Mouse (Mus musculus): ENCODE data around the gene Rfc2. TPM values are rescaled to one million over a fixed set of nuclear protein-coding genes. Genes with fewer than 3 reads are reported as not detected.
"Not testable (repeated sequence)": the region's sequence is repeated elsewhere in the genome, so short reads cannot be mapped to it uniquely, and the experiment has no call there.

The Rfc2 gene
- total and polyA plus RNA-seq, 2 experiments from 2014 or later = 68.9 to 150 TPM

DNA sequence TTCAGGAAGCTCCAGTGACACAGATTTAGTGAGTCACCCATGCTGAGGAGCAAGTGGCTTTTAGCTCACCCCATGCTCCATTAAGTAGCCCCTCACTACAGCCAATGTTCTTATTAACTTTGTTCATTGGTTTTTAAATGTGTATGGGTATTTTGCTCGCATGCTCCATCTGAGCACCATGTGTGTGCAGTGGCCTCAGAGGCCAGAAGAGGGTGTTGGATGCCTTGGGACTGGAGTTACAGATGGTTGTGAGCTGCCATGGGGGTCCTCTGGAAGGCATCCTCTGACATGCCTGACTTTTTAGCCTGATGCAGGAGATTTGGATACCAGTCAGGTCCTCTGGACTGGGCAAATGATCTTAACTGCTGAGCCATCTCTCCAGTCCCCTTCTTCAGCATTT lies 63.0 kb downstream of the Rfc2 start:
- H3K4me3 ChIP-seq (ENCODE audit: low read depth, low read length) = no peak overlapping the region
- 73% methylated on average over 1 of the region's 1 CpGs for WGBS
- H3K4me2 ChIP-seq (ENCODE audit: low read depth) = no peak overlapping the region
- ATAC-seq (no peak), DNase-seq (no peak)
- H3K9me3 ChIP-seq (ENCODE audit: low read length) = no peaks in the 10 kb centered on the region
- H3K9ac ChIP-seq = no peak overlapping the region
- no peak for TF ChIP-seq CTCF (IDR thresholded peaks at IDR 0.05; ENCODE audit: low read depth)
- no peak overlapping the region for H3K27ac ChIP-seq (ENCODE audit: low read depth, low read length)
- peaks cover 4% of the 10 kb centered on the region; the same call in 1 of the 2 replicates for H3K4me1 ChIP-seq (ENCODE audit: insufficient read depth)
- no peaks in the 10 kb centered on the region for H3K36me3 ChIP-seq (ENCODE audit: insufficient read depth)
- no peaks in the 10 kb centered on the region for H3K27me3 ChIP-seq (ENCODE audit: insufficient read depth, low read length)

DNA sequence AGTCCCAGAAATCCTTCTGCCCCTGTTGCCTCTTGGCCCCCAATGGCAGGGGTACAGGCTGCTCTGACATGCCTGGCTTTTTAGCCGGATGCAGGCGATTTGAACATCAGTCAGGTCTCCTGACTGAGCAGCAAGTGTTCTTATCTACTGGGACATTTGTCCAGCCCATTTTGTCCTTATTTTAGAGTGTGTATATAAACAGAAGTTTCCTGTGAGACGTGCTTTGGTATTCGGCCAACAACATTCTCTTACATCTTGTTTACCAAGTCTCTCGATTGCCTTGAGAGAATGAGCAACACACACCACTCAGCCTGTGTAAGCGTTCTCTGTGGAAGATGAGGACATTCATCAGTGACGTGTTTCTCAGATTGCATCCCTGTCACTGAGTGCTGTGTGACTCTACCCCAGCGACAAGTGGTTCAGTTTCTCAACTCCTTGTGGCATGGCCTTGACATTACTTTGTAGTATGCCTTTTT lies 63.5 kb downstream of the Rfc2 start:
- no peaks in the 10 kb centered on the region for H3K9me3 ChIP-seq (ENCODE audit: low read length)
- no peak for ATAC-seq
- no peaks in the 10 kb centered on the region for H3K27me3 ChIP-seq (ENCODE audit: insufficient read depth, low read length)
- no peak overlapping the region for H3K27ac ChIP-seq (ENCODE audit: low read depth, low read length)
- H3K4me3 ChIP-seq (ENCODE audit: low read depth, low read length) = no peak overlapping the region
- no peak for TF ChIP-seq CTCF (IDR thresholded peaks at IDR 0.05; ENCODE audit: low read depth)
- H3K36me3 ChIP-seq (ENCODE audit: insufficient read depth) = no peaks in the 10 kb centered on the region
- DNase-seq = no peak
- no peak overlapping the region for H3K4me2 ChIP-seq (ENCODE audit: low read depth)
- peaks cover 2% of the 10 kb centered on the region; the same call in 1 of the 2 replicates for H3K4me1 ChIP-seq (ENCODE audit: insufficient read depth)
- WGBS = 62% methylated on average over 8 of the region's 8 CpGs
- H3K9ac ChIP-seq = no peak overlapping the region

DNA sequence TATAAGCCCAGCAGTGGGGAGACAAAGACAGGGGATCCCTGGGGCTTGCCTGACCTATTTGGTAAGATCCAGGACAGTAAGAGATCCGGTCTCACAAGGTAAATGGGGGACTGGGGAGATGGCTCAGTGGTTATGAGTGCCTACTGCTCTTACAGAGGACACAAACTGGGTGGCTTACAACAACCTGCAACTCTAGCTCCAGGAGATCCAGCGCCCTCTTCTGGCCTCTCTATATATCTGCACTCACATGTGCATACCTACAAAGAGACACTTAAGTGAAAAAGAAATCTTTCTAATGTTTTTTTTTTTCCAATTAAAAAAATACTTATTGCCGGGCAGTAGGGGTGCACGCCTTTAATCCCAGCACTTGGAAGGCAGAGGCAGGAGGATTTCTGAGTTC lies 65.3 kb downstream of the Rfc2 start:
- no peak overlapping the region for H3K4me2 ChIP-seq (ENCODE audit: low read depth)
- WGBS = 67% methylated on average over 4 of the region's 4 CpGs
- no peak for ATAC-seq

DNA sequence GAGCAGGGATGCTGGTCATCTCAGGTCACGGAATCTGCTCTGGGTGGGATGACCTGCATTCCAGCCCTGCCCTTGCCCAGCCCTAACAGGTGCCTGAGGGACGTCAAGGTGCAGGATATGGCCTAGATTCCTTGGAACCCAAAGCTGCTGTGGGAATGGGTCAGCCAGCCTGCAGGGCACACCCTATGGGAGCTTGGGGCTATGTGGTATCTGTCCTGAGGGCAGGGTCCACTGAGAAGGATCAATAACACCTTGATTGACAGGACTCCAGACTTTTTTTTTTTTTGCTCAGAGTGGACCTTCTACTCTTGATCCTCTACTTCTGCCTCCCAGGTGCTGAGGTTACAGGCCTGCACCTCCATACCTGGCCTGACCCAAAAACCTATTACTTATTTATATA lies 66.2 kb downstream of the Rfc2 start:
- H3K4me1 ChIP-seq (ENCODE audit: insufficient read depth) = no peaks in the 10 kb centered on the region
- 85% methylated on average over 2 of the region's 2 CpGs for WGBS

More for the DNA sequence above, 65.3 kb downstream of the Rfc2 start:
- no peaks in the 10 kb centered on the region for H3K36me3 ChIP-seq (ENCODE audit: insufficient read depth)
- DNase-seq = no peak
- H3K27me3 ChIP-seq (ENCODE audit: insufficient read depth, low read length) = no peaks in the 10 kb centered on the region
- H3K4me3 ChIP-seq (ENCODE audit: low read depth, low read length) = no peak overlapping the region
- no peaks in the 10 kb centered on the region for H3K9me3 ChIP-seq (ENCODE audit: low read length)
- no peak overlapping the region for H3K9ac ChIP-seq
- H3K27ac ChIP-seq (ENCODE audit: low read depth, low read length) = no peak overlapping the region
- TF ChIP-seq CTCF (IDR thresholded peaks at IDR 0.05; ENCODE audit: low read depth) = no peak
- no peaks in the 10 kb centered on the region for H3K4me1 ChIP-seq (ENCODE audit: insufficient read depth)

DNA sequence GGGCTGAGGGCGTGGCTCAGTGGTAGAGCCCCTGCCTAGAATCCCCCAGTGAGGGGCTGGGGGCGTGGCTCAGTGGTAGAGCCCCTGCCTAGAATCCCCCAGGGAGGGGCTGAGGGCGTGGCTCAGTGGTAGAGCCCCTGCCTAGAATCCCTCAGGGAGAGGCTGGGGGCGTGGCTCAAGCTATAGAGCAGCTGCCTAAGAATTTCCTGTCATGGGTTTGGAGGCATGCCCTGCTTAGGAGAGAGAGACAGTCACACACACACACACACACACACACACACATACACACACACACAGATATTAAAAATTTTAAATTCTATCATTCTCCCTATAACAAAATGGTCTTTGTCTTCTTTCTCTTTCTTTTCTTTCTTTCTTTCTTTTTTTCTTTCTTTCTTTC lies 67.8 kb downstream of the Rfc2 start:
- H3K27me3 ChIP-seq (ENCODE audit: insufficient read depth, low read length) = not testable (repeated sequence)

More for the DNA sequence above, 66.2 kb downstream of the Rfc2 start:
- Histone ChIP-seq H3K4me3 (ENCODE audit: low read depth, low read length) (no peak overlapping the region), H3K9me3 (ENCODE audit: low read length) (no peaks in the 10 kb centered on the region), H3K27me3 (ENCODE audit: insufficient read depth, low read length) (no peaks in the 10 kb centered on the region), H3K27ac (ENCODE audit: low read depth, low read length) (no peak overlapping the region), H3K4me2 (ENCODE audit: low read depth) (no peak overlapping the region), H3K36me3 (ENCODE audit: insufficient read depth) (no peaks in the 10 kb centered on the region), H3K9ac (no peak overlapping the region)
- no peak for ATAC-seq
- no peak for DNase-seq
- no peak for TF ChIP-seq CTCF (IDR thresholded peaks at IDR 0.05; ENCODE audit: low read depth)

DNA sequence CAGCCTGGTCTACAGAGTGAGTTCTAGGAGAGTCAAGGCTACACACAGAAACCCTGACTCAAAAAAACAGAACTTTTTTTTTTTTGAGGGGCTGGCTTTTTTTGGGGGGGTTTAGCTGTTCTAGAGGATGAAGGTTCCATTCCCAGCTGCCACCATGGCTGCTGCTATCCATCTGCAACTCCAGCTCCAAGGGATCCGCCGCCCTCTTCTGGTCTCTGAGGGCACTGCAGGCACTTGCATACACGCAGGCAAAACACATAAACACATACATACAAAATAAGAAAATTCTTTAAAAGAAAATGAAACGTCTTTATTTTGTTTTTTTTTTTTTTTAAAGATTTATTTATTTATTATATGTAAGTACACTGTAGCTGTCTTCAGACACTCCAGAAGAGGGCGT lies 69.8 kb downstream of the Rfc2 start:
- H3K4me1 ChIP-seq (ENCODE audit: insufficient read depth) = no peaks in the 10 kb centered on the region
- H3K36me3 ChIP-seq (ENCODE audit: insufficient read depth) = no peaks in the 10 kb centered on the region
- ATAC-seq = no peak
- peak; percentile 32 for DNase-seq
- H3K27me3 ChIP-seq (ENCODE audit: insufficient read depth, low read length) = no peaks in the 10 kb centered on the region
- TF ChIP-seq CTCF (IDR thresholded peaks at IDR 0.05; ENCODE audit: low read depth) = peak; percentile 49
- no peak overlapping the region for H3K9ac ChIP-seq
- H3K9me3 ChIP-seq (ENCODE audit: low read length) = no peaks in the 10 kb centered on the region
- H3K4me2 ChIP-seq (ENCODE audit: low read depth) = no peak overlapping the region
- no peak overlapping the region for H3K27ac ChIP-seq (ENCODE audit: low read depth, low read length)
- H3K4me3 ChIP-seq (ENCODE audit: low read depth, low read length) = no peak overlapping the region
- 49% methylated on average over 4 of the region's 5 CpGs for WGBS

More for the DNA sequence above, 67.8 kb downstream of the Rfc2 start:
- not testable (repeated sequence) for DNase-seq; H3K27ac ChIP-seq (ENCODE audit: low read depth, low read length); H3K9me3 ChIP-seq (ENCODE audit: low read length); H3K36me3 ChIP-seq (ENCODE audit: insufficient read depth); H3K4me3 ChIP-seq (ENCODE audit: low read depth, low read length); H3K4me1 ChIP-seq (ENCODE audit: insufficient read depth); H3K4me2 ChIP-seq (ENCODE audit: low read depth); ATAC-seq; H3K9ac ChIP-seq
- WGBS = 83% methylated on average over 4 of the region's 4 CpGs

Small RNA genes lying within 50 kb of the gene (microRNA-seq; reads per million reads assigned to microRNA genes)
- gene Mir7228 = 0 reads per million in 2 experiments

Other genes with a start within 250 kb of the Rfc2 start
- 33.9 and 47.1 TPM in 2 replicates for gene Gtf2ird1, start 124.7 kb upstream of the Rfc2 start, total RNA-seq (2014; rRNA removed)
- 41.2 and 53.6 TPM in 2 replicates for gene Gtf2ird1, start 124.7 kb upstream of the Rfc2 start, polyA plus RNA-seq (2015; fragmentation: Nextera tagmentation; extraction: Ambion mirVana)
- 162 and 164 TPM in 2 replicates for gene Clip2, start 28.9 kb upstream of the Rfc2 start, total RNA-seq (2014; rRNA removed)
- 12.7 and 14.5 TPM in 2 replicates for gene Clip2, start 28.9 kb upstream of the Rfc2 start, polyA plus RNA-seq (2015; fragmentation: Nextera tagmentation; extraction: Ambion mirVana)
- not detected in 2 replicates for gene Syna, start 21.2 kb upstream of the Rfc2 start, total RNA-seq (2014; rRNA removed)
- 0.55 and 0.97 TPM in 2 replicates for gene Syna, start 21.2 kb upstream of the Rfc2 start, polyA plus RNA-seq (2015; fragmentation: Nextera tagmentation; extraction: Ambion mirVana)
- gene Lat2, start 33.7 kb downstream of the Rfc2 start, total RNA-seq (2014; rRNA removed) = 1.5 and 1.8 TPM in 2 replicates
- gene Lat2, start 33.7 kb downstream of the Rfc2 start, polyA plus RNA-seq (2015; fragmentation: Nextera tagmentation; extraction: Ambion mirVana) = 1.2 and 2.5 TPM in 2 replicates
- 498 and 525 TPM in 2 replicates for gene Eif4h, start 58.1 kb downstream of the Rfc2 start, total RNA-seq (2014; rRNA removed)
- 315 and 343 TPM in 2 replicates for gene Eif4h, start 58.1 kb downstream of the Rfc2 start, polyA plus RNA-seq (2015; fragmentation: Nextera tagmentation; extraction: Ambion mirVana)
- gene Limk1, start 107.2 kb downstream of the Rfc2 start, total RNA-seq (2014; rRNA removed) = 41.3 and 44.5 TPM in 2 replicates
- gene Limk1, start 107.2 kb downstream of the Rfc2 start, polyA plus RNA-seq (2015; fragmentation: Nextera tagmentation; extraction: Ambion mirVana) = 9.3 and 11.4 TPM in 2 replicates
- 21.9 and 45.1 TPM in 2 replicates for gene Eln, start 166.0 kb downstream of the Rfc2 start, total RNA-seq (2014; rRNA removed)
- gene Eln, start 166.0 kb downstream of the Rfc2 start, polyA plus RNA-seq (2015; fragmentation: Nextera tagmentation; extraction: Ambion mirVana) = 19.1 and 25.7 TPM in 2 replicates